Mouse (Mus musculus) lung, adult 2 months (tissue): ENCODE data around the gene Cldn24.

Experiments
- CTCF ChIP-seq: fragments of 200-500 bp; IDR thresholded peaks from 2 replicates; pipeline ENCODE4 v1.5.1; 2011; ENCODE audit warnings: mild to moderate bottlenecking, low read length, control low read depth; ENCODE audit not compliant: insufficient read depth
- POLR2A ChIP-seq: fragments of 200-500 bp; IDR thresholded peaks from 2 replicates; pipeline ENCODE4 v1.6.1; 2011; ENCODE audit warnings: low read depth, mild to moderate bottlenecking, control low read depth, low read length, borderline replicate concordance; ENCODE audit errors: extremely low read depth

- TF ChIP-seq CTCF = no peak
- TF ChIP-seq POLR2A = no peak
Measured at GRCm38 (mm10) chr8:47772986-47773385, 49.0 kb upstream of the Cldn24 start.
